Mouse (Mus musculus) thymus, postnatal 25 days (tissue): Measurements from ENCODE around the gene Vmn2r60.
"Not testable (repeated sequence)": the region's sequence is repeated elsewhere in the genome, so short reads cannot be mapped to it uniquely, and the experiment has no call there.

ENCODE experiments used
- DNase-seq: peaks from one replicate; pipeline ENCODE4 v3.0.0; 2022

The Vmn2r60 gene

GRCm38 (mm10) chr7:42107470-42107869, at the start of gene Vmn2r60:
Vmn2r60 (plus strand) TSS chr7:42107770.
- no peak for DNase-seq

- DNase-seq, result no peak
Measured at GRCm38 (mm10) chr7:42058923-42059322, 48.6 kb upstream of the Vmn2r60 start, which contains the start of gene Vmn2r59. Vmn2r59 (minus strand) TSS chr7:42059023.

- DNase-seq, result not testable (repeated sequence)
Measured at GRCm38 (mm10) chr7:42107061-42107460, 509 bp upstream of the Vmn2r60 start.
